Mouse (Mus musculus) kidney, postnatal 4 days (tissue): ENCODE measurements around the gene Gm3115.
"Not testable (repeated sequence)": the region's sequence is repeated elsewhere in the genome, so short reads cannot be mapped to it uniquely, and the experiment has no call there.

Experiments used
- DNase-seq, 2 experiments: peaks; one replicate each; pipeline ENCODE4 v3.0.0; 2021; ENCODE audit warnings: mixed read lengths in 2 of 2

Gm3115 gene

GRCm38 (mm10) chr14:4083820-4084219, at the start of gene Gm3115:
Gene Gm3115 (plus strand): TSS chr14:4084120.
- DNase-seq = not testable (repeated sequence)

DNA sequence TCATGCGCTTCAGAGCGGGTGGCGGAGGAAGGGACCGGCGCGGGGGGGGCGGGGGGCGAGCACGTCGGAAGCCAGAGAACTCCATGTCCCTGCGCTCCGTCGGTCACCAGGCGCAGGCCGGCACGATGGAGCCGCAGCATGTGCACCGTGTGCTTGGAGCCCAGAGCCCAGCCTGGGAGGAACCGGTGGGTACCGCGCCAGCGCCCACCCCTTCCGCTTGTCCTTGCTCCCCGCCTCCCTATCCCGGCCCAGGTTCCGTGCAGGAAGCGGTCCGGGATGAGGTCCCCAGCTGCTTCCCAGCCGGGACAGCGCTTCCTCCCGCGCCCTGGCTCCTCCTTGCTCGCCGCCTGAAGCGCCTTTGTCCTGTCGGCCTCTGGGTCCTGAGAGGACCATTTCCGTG, 26.5 kb downstream of the Gm3115 start, which contains the start of gene Gm8108:
Gene Gm8108 (plus strand): TSS at position 101 of the 400 bp plus-strand sequence.
- DNase-seq = peak; percentile 21 to 35

- peak in 1 of 2 experiments; percentile 1 for DNase-seq
These were observed 57.7 kb downstream of the Gm3115 start for GRCm38 (mm10) chr14:4141646-4142045.
